Mouse (Mus musculus) hindbrain, embryonic 12.5 days (tissue): Measurements from ENCODE around the gene Gm10570. TPM values are rescaled to one million over a fixed set of nuclear protein-coding genes. Genes with fewer than 3 reads are reported as not detected.
A peak's percentile ranks its signal among the peaks of the same experiment; 100 is the strongest.

Experiments
- ATAC-seq: fragments of 200-750 bp; cut with Nextera tagmentation; 2 replicates; pipeline ENCODE4 v1.8.0; 2017; ENCODE audit warnings: moderate TSS enrichment; ENCODE audit not compliant: low FRiP score
- H3K27ac ChIP-seq: fragments of 300-500 bp; sonication (generic); 2 replicates; pipeline ENCODE4 v1.5.1; 2016; ENCODE audit warnings: mild to moderate bottlenecking
- H3K27me3 ChIP-seq: fragments of 300-500 bp; sonication (generic); 2 replicates; pipeline ENCODE4 v1.6.1; 2016; ENCODE audit warnings: mild to moderate bottlenecking
- H3K36me3 ChIP-seq: fragments of 300-500 bp; sonication (generic); 2 replicates; pipeline ENCODE4 v1.6.1; 2016; ENCODE audit warnings: mild to moderate bottlenecking
- H3K4me1 ChIP-seq: fragments of 300-500 bp; sonication (generic); 2 replicates; pipeline ENCODE4 v1.6.1; 2016
- H3K4me2 ChIP-seq: fragments of 300-500 bp; sonication (generic); replicated peaks from 2 replicates; pipeline ENCODE4 v1.6.1; 2016; ENCODE audit warnings: mild to moderate bottlenecking
- H3K4me3 ChIP-seq: fragments of 300-500 bp; sonication (generic); 2 replicates; pipeline ENCODE4 v1.5.1; 2016; ENCODE audit warnings: mild to moderate bottlenecking
- H3K9ac ChIP-seq: fragments of 300-500 bp; sonication (generic); 2 replicates; pipeline ENCODE4 v1.6.1; 2016; ENCODE audit warnings: mild to moderate bottlenecking, moderate library complexity
- H3K9me3 ChIP-seq: fragments of 300-500 bp; sonication (generic); replicated peaks from 2 replicates; pipeline ENCODE4 v1.6.1; 2016; ENCODE audit warnings: mild to moderate bottlenecking
- WGBS: fragments of 180-500 bp; shearing (Covaris S2); methylation state at CpG from one replicate; pipeline ENCODE4 v1.1.7; 2016; 5-methylcytosine and 5-hydroxymethylcytosine counted together
- polyA plus RNA-seq: library from polyadenylated mRNA; unstranded; fragments of >200 nt; fragmentation: Nextera tagmentation; extraction: Ambion mirVana; gene quantifications from 2 replicates; pipeline ENCODE4 v1.2.1, GENCODE M21; 2016

Gene Gm10570
- polyA plus RNA-seq, 1 experiment from 2014 or later = 0.46 TPM

DNA sequence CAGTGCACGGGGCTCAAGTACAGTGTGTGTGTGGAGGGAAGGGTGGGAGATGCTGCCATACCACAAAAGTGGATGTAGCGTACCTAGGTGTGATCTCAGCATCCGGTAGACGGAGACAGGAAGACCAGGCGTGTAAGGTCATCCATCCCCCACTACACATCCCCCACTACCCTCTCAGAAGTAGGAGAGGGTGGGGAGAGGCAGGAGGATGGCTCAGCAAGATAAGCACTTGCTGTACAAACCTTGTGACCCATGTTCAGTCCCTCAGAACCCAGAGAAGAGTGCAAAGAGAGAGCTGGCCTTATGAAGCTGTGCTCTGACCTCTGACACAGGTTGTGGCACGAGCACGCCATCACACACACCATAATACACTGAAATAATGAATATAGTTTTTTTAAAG lies 13.2 kb upstream of the Gm10570 start:
- no peak overlapping the region for H3K27ac ChIP-seq
- H3K9me3 ChIP-seq = no peaks in the 10 kb centered on the region
- ATAC-seq = no peak
- H3K4me3 ChIP-seq = no peak overlapping the region
- WGBS = 93% methylated on average over 7 of the region's 7 CpGs
- H3K4me2 ChIP-seq = no peak overlapping the region
- no peaks in the 10 kb centered on the region for H3K27me3 ChIP-seq
- peaks cover 67% of the 10 kb centered on the region for H3K36me3 ChIP-seq
- no peak overlapping the region for H3K9ac ChIP-seq
- no peaks in the 10 kb centered on the region for H3K4me1 ChIP-seq

DNA sequence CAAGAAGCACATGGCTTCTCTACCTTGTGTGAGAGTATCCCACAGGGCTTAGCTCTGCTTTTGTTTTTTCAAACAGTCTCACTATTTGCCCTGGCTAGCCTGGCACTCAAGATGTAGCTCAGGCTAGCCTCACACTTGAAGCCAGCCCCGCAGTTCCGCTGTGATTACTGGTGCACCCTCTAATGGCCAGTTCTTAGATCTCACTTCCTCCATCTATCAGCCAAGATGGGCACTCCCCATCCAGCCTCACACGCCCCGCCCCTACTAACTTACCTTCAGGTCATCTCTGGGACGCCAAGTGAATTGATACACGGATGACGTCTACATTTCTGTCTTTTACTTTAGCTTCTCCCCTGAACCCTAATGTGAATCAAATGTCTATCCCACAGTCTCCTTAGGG lies 11.1 kb upstream of the Gm10570 start:
- peaks cover 62% of the 10 kb centered on the region for H3K36me3 ChIP-seq
- H3K4me3 ChIP-seq = no peak overlapping the region
- no peak overlapping the region for H3K4me2 ChIP-seq
- 80% methylated on average over 7 of the region's 7 CpGs for WGBS
- H3K27me3 ChIP-seq = no peaks in the 10 kb centered on the region
- H3K9ac ChIP-seq = no peak overlapping the region
- H3K27ac ChIP-seq = no peak overlapping the region
- H3K9me3 ChIP-seq = no peaks in the 10 kb centered on the region
- ATAC-seq = no peak
- no peaks in the 10 kb centered on the region for H3K4me1 ChIP-seq

DNA sequence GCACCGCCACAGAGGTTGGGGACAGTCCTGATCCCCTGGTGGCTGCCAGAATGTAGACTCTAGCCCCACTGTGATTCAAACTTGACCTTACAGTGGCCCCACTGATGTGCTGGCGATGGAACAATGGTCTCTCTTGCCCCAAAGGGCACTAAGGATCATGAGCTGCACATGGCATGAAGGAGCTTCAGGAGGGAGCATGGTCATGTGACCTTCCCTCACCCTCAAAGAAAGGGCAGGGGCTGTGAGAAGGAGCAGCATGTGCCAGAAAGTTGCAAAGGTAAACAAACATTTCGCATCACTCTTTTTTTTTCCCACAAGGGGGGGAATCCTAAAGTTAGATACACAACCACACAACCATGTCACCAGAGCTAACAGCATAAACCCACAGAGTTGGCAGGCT lies 9.6 kb upstream of the Gm10570 start:
- Histone ChIP-seq H3K4me1 (no peaks in the 10 kb centered on the region), H3K4me2 (no peak overlapping the region), H3K27ac (no peak overlapping the region), H3K27me3 (no peaks in the 10 kb centered on the region), H3K9me3 (no peaks in the 10 kb centered on the region), H3K9ac (no peak overlapping the region), H3K4me3 (no peak overlapping the region), H3K36me3 (peaks cover 60% of the 10 kb centered on the region)
- WGBS = 53% methylated on average over 3 of the region's 3 CpGs
- no peak for ATAC-seq

DNA sequence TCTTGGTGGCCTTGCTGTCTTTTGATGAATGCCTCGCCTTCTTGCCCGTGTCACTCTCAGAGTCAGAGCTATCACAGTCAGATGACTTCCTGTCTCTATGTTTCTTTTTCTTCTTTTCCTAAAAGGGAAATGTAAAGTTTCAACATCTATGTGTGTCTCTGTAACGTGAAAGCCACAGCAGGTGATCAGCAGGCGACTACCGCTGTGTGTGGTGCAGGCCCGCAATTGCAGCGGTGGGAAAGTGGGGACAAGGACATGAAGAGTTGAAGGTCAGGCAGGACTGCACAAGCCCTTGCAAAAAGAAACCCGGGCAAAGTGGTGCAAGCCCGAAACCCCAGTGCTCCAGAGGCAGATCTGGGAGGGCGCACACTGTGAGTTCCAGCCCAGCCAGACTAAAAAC lies 8.2 kb upstream of the Gm10570 start:
- Histone ChIP-seq H3K4me3 (no peak overlapping the region), H3K36me3 (peaks cover 50% of the 10 kb centered on the region), H3K27ac (no peak overlapping the region), H3K4me1 (no peaks in the 10 kb centered on the region), H3K9ac (no peak overlapping the region), H3K4me2 (no peak overlapping the region), H3K9me3 (no peaks in the 10 kb centered on the region), H3K27me3 (no peaks in the 10 kb centered on the region)
- no peak for ATAC-seq
- 82% methylated on average over 10 of the region's 10 CpGs for WGBS

DNA sequence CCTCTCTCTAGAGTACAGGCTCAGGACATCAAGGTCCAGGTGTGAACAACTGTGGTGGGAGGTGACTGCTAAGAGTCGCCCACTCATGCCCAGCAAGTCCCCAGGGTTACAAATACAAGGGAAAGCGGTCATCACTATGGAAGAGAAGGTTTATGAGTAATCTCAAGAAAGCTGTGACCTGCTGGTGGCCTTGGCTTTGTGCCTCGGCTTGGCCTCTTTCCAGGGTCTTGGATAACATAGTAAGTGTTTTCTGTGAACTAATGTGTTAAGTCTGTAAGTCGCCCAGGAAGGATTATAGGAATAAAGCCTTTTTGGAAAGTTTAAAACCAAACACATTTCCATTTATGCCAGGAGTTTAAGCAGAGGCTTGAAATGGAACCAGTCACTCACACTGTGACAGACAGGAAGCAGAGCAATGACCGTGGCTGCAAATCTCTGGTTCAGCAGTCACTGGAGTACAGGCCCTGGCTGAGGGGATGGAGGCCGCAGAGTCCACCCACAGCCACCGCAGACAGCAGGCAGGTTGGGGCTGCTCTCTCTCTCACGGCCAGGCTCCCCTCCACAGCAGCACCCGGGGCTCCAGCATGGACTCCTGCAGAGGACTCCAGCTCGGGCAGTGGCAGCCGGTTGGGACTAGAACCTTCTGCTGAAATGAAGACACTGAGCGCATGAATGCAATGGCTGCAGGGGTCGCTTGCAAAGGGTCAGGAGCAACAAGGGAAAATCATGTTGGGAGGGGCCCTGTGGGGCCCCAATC lies 7.5 kb upstream of the Gm10570 start:
- H3K27ac ChIP-seq = no peak overlapping the region
- H3K9me3 ChIP-seq = no peaks in the 10 kb centered on the region
- no peak overlapping the region for H3K4me3 ChIP-seq
- peaks cover 4% of the 10 kb centered on the region; the same call in 1 of the 2 replicates for H3K27me3 ChIP-seq
- no peak for ATAC-seq
- H3K4me2 ChIP-seq = no peak overlapping the region
- H3K9ac ChIP-seq = no peak overlapping the region
- H3K36me3 ChIP-seq = peaks cover 48% of the 10 kb centered on the region
- WGBS = 75% methylated on average over 13 of the region's 13 CpGs
- H3K4me1 ChIP-seq = no peaks in the 10 kb centered on the region

DNA sequence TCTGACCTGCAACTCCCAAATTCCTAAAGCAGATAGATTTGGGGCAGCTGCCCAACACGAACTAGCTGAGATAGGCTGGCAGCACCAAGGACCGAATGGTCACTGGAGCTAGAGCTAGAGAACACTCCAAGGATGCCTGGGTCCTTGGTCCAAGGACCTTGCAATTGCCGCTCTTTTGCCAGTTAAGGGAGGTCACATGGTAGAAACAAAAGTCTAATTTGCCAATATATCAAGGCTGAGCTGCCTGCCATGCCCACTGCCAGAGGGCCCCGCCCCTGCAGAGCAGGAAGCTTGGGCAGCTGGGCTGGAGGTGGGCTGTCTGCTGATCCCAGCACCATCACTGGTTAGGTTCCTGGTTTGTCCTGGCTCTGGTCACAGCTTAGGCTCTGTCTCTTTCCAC lies 5.1 kb upstream of the Gm10570 start:
- 93% methylated on average over 4 of the region's 4 CpGs for WGBS
- Histone ChIP-seq H3K36me3 (peaks cover 36% of the 10 kb centered on the region), H3K9ac (no peak overlapping the region), H3K27me3 (peaks cover 28% of the 10 kb centered on the region), H3K4me2 (no peak overlapping the region), H3K4me3 (no peak overlapping the region), H3K4me1 (peaks cover 9% of the 10 kb centered on the region), H3K27ac (no peak overlapping the region), H3K9me3 (no peaks in the 10 kb centered on the region)
- ATAC-seq = no peak

DNA sequence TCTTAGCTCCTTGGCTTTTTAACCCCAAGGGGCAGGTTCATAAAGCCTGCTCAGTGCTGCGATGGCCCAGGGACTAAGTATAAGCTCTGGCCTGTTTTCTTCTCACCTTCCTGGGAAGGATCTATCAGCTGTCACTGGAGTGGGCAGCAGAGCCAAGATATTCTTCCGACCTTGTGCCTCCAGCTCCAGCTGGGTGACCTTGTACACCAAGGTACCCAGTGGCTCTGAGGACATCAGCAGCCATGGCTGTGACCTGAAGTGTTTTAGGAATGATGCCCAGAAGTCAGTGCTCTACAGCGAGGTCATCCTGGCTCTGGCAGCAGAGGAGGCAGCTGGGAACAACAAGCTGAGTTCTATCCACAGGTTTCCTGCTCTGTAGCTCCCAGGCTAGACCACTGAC lies 4.1 kb upstream of the Gm10570 start:
- H3K27ac ChIP-seq = no peak overlapping the region
- no peak overlapping the region for H3K4me3 ChIP-seq
- H3K9ac ChIP-seq = no peak overlapping the region
- H3K4me2 ChIP-seq = no peak overlapping the region
- no peak for ATAC-seq
- peaks cover 17% of the 10 kb centered on the region for H3K4me1 ChIP-seq
- WGBS = 91% methylated on average over 3 of the region's 3 CpGs
- peaks cover 28% of the 10 kb centered on the region for H3K36me3 ChIP-seq
- H3K9me3 ChIP-seq = no peaks in the 10 kb centered on the region
- H3K27me3 ChIP-seq = peaks cover 38% of the 10 kb centered on the region

DNA sequence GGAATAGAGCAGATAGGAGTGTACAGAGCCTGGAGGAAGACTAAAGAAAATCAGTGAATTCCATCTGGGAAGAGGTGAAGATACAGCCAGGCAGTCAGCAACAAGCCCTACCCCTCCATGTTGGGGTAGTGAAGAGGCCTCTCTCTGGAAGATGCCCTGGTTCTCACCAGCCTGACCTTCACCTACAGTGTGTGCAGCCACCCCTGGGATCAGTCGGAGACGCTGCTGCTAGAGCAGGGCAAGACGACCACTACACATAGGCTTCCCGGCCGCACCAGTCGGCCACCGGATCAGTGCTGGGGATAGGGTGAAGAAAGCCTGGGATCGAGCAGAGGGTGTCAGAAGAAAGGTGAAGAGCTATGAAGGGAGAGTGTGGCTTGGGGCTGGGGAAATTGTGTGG lies 780 bp upstream of the Gm10570 start:
- Histone ChIP-seq H3K9me3 (no peaks in the 10 kb centered on the region), H3K36me3 (peaks cover 12% of the 10 kb centered on the region), H3K4me3 (peak overlapping the region; percentile 47), H3K9ac (peak overlapping the region; percentile 70), H3K27me3 (peaks cover 61% of the 10 kb centered on the region), H3K4me2 (peak overlapping the region; percentile 91), H3K27ac (no peak overlapping the region), H3K4me1 (peaks cover 20% of the 10 kb centered on the region)
- no peak for ATAC-seq
- 38% methylated on average over 8 of the region's 8 CpGs for WGBS

DNA sequence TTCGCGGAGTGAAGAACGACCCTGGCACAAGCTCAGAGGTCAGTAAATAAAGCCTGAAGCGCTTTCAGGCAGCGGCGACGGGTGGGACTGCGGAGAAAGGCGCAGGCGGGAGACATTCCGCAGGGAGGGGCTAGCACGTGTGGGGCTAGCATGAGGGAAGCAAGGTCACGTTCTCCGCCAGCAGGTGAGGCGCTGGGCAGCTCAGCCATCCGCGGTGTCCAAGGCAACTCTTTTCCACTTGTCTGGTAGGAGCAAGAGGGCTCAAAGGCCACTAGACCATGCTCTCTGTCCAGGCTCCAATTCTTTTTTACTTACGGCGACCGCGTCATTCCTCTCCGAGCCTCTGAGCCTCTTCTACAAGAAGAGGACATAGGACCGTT lies 633 bp downstream of the Gm10570 start:
- ATAC-seq = 0 out of 2 replicates have a peak, but pooled peaks have one; percentile 17
- peaks cover 61% of the 10 kb centered on the region for H3K27me3 ChIP-seq
- H3K4me1 ChIP-seq = peaks cover 20% of the 10 kb centered on the region
- peak overlapping the region; percentile 91 for H3K4me2 ChIP-seq
- H3K27ac ChIP-seq = no peak overlapping the region
- no peaks in the 10 kb centered on the region for H3K9me3 ChIP-seq
- H3K9ac ChIP-seq = peak overlapping the region; percentile 70; the same call in 1 of the 2 replicates
- WGBS = 1% methylated on average over 23 of the region's 23 CpGs
- H3K4me3 ChIP-seq = peak overlapping the region; percentile 47
- H3K36me3 ChIP-seq = no peaks in the 10 kb centered on the region; the same call in 1 of the 2 replicates

DNA sequence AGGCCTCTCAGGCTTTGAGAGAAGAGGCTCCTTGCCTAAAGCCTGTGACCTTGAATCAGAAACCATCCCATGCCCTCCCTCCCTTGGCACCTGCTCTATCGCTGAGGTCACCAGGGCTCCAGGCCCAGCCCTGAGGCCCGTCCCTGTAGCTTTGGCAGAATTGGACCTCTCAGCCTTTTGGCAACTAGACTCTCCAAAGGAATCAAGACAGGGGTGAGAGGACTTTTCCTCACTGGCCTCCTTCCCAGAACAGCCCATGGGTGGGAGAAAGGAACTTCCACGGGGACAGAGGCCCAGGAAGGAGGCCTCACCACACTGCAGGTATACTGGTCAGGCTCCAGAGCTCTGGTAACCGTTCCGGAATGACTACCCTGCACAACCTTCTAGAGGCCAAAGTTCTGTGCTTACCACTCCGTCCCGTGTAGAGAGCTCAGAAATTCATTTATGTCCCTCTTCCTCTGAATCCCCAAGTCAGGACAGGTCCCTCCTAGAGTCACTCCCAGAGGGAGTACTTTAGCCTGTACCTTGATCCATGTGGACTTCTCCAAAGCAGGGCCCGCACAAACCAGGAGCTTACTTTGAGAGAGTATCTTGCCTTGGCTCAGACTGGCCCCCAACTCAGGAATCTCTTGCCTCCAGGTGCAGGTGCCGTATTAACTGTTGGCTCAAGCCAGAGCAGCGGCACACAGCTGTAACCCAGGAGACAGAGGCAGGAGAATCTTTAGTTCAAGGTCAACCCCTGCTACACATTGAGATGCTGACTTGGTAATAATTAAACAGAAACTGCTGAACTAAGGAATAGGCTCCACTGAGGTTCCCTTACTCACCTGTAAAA lies 1.5 kb downstream of the Gm10570 start:
- H3K9ac ChIP-seq = no peak overlapping the region
- ATAC-seq = no peak
- no peaks in the 10 kb centered on the region for H3K36me3 ChIP-seq
- 74% methylated on average over 10 of the region's 10 CpGs for whole genome bisulfite sequencing
- peak overlapping the region; percentile 91; the same call in 1 of the 2 replicates for H3K4me2 ChIP-seq
- H3K27me3 ChIP-seq = peaks cover 63% of the 10 kb centered on the region
- no peak overlapping the region for H3K27ac ChIP-seq
- H3K9me3 ChIP-seq = no peaks in the 10 kb centered on the region
- no peak overlapping the region for H3K4me3 ChIP-seq
- H3K4me1 ChIP-seq = peaks cover 20% of the 10 kb centered on the region

DNA sequence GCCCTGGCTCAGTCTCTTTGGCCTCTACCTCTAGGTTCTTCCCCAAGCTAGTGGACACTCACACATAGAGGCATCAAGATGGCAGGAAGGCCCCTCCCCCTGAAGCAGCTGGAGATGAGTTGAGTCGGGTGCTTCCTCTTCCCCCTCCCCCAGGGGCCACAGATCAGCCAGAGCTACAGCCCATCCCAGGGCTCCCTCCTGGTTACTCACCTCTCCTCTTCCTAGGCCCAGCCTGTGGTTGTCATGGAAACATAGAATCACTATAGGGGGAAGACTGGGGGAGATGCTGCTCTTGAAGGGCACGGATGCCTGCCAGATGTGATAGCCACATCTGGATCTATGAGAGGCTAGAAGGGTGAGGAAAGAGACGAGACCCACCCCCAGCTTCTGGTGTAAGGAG lies 3.7 kb downstream of the Gm10570 start:
- ATAC-seq = no peak
- Histone ChIP-seq H3K4me3 (no peak overlapping the region), H3K36me3 (no peaks in the 10 kb centered on the region), H3K4me2 (no peak overlapping the region), H3K4me1 (peaks cover 20% of the 10 kb centered on the region), H3K9ac (no peak overlapping the region), H3K27me3 (peaks cover 47% of the 10 kb centered on the region), H3K9me3 (no peaks in the 10 kb centered on the region), H3K27ac (no peak overlapping the region)
- WGBS = 15% methylated on average over 3 of the region's 3 CpGs

DNA sequence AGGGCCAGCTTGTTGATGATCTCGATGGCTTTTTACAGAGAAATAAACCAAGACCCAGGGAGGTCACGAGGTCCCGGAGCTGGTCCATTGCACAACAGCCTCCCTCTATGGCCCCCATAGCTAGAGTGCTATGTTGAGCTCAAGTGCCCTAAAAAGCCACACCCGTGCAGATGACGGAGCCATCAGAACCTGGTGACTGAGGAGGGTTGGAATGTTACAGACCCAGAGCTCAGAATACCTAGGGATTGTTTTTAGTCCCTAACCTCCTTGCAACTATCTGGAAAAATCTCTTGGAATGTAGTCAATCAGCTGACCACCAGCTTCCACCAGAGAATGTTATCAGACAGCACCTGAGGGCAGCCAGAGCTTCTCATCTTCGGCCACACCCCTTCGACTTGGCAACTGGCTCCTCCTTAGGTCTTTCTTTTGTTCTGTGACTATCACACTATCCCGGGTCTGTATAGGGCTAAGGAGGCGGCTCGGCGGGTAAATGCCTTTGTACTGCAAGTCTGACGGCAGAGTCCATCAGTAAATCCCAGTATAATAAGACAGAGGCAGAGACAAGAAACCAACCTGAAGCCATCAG lies 6.1 kb downstream of the Gm10570 start:
- H3K4me3 ChIP-seq = no peak overlapping the region
- WGBS = 48% methylated on average over 12 of the region's 12 CpGs
- H3K9ac ChIP-seq = no peak overlapping the region
- peaks cover 23% of the 10 kb centered on the region for H3K27me3 ChIP-seq
- H3K4me1 ChIP-seq = peaks cover 1% of the 10 kb centered on the region
- H3K36me3 ChIP-seq = no peaks in the 10 kb centered on the region
- H3K9me3 ChIP-seq = no peaks in the 10 kb centered on the region
- ATAC-seq = no peak
- H3K4me2 ChIP-seq = no peak overlapping the region
- no peak overlapping the region for H3K27ac ChIP-seq
